Mouse (Mus musculus) CH12F3 (cell line): Measurements from ENCODE around the gene Fam107a.
"Not testable (repeated sequence)": the region's sequence is repeated elsewhere in the genome, so short reads cannot be mapped to it uniquely, and the experiment has no call there.

Experiments
- in situ Hi-C: fragments of 300-500 bp; cut with MboI; formaldehyde crosslinking; loops from 2 replicates; pipeline ENCODE4 v1.14.3; 2020; ENCODE audit warnings: low sequenced_read_pairs

Fam107a gene

GRCm38 (mm10) chr14:8325746-8326145, 7.9 kb upstream of the Fam107a start:
- in situ Hi-C loops: loop anchor here (25.0 kb wide), 1 partner anchor 238 kb away; the partner anchor contains the start of genes Pxk and Rpp14

- in situ Hi-C loops: no loop called here
These were observed 2.7 kb upstream of the Fam107a start for GRCm38 (mm10) chr14:8320528-8320927.

GRCm38 (mm10) chr14:8316366-8317193, 1.2 kb downstream of the Fam107a start:
- in situ Hi-C loops: no loop called here

GRCm38 (mm10) chr14:8315169-8315568, 2.7 kb downstream of the Fam107a start:
- in situ Hi-C loops: no loop called here

GRCm38 (mm10) chr14:8314536-8314935, 3.3 kb downstream of the Fam107a start:
- in situ Hi-C loops: no loop called here

- in situ Hi-C loops: no loop called here
These were observed 3.9 kb downstream of the Fam107a start for GRCm38 (mm10) chr14:8313877-8314276.

GRCm38 (mm10) chr14:8309621-8310141, 8.1 kb downstream of the Fam107a start:
- in situ Hi-C loops: no loop called here

GRCm38 (mm10) chr14:8308650-8309049, 9.2 kb downstream of the Fam107a start:
- in situ Hi-C loops: no loop called here

GRCm38 (mm10) chr14:8306884-8307283, 10.9 kb downstream of the Fam107a start:
- in situ Hi-C loops: no loop called here

- in situ Hi-C loops: no loop called here
These were observed 12.8 kb downstream of the Fam107a start for GRCm38 (mm10) chr14:8305014-8305413.

- in situ Hi-C loops: no loop called here
These were observed 13.7 kb downstream of the Fam107a start for GRCm38 (mm10) chr14:8304082-8304481.

- in situ Hi-C loops: no loop called here
These were observed 15.1 kb downstream of the Fam107a start for GRCm38 (mm10) chr14:8302687-8303086.

GRCm38 (mm10) chr14:8300281-8300680, 17.5 kb downstream of the Fam107a start:
- in situ Hi-C loops: no loop called here

GRCm38 (mm10) chr14:8297889-8298293, 19.9 kb downstream of the Fam107a start:
- in situ Hi-C loops: no loop called here

GRCm38 (mm10) chr14:8294257-8294656, 23.6 kb downstream of the Fam107a start:
- in situ Hi-C loops: no loop called here

- in situ Hi-C loops: not testable (repeated sequence)
These were observed 31.2 kb downstream of the Fam107a start for GRCm38 (mm10) chr14:8286595-8286994.

GRCm38 (mm10) chr14:8283784-8284183, 34.0 kb downstream of the Fam107a start:
- in situ Hi-C loops: no loop called here

- in situ Hi-C loops: not testable (repeated sequence)
These were observed 46.5 kb downstream of the Fam107a start for GRCm38 (mm10) chr14:8271281-8271680.

GRCm38 (mm10) chr14:8264378-8264777, 53.4 kb downstream of the Fam107a start:
- in situ Hi-C loops: no loop called here

GRCm38 (mm10) chr14:8262242-8262641, 55.6 kb downstream of the Fam107a start:
- in situ Hi-C loops: no loop called here

GRCm38 (mm10) chr14:8260214-8260613, 57.6 kb downstream of the Fam107a start:
- in situ Hi-C loops: no loop called here

GRCm38 (mm10) chr14:8259166-8259565, 58.7 kb downstream of the Fam107a start, which contains the start of gene Acox2:
Gene Acox2, minus strand, starts transcription at chr14:8259353.
- in situ Hi-C loops: no loop called here
